In the genomic region with DNA sequence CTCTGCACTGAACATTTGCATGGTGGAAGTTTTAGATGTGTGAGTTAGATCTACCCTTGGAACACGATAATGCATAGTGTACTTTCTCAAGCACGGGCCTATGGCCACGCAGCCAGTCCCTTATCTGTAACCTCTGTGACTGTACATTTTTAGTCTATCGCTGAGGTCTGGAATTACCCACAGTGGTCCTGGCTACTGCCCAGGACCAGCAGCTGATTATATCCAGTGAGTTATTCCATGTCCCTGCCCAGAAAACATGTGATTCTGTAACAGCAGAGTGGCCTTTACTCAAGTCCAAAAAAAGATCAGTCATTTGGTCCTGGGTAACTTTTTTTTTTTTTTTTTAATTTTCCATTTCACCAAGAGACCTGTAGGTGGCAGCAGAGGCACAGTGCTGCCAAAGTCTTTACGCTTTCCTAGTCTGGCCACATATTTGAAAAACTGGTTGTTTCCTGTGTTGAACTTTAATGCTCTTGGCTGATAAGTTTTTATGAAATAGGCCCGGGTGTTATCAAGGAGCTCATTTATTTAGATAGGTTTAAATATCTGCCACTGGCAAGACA, we compare ENCODE assay signal across 9 mouse cellular contexts.
DNase-seq lines count a peak whose midpoint lies in the region; ATAC-seq and TF ChIP-seq lines count a peak whose summit lies in the region.
"Had no signal": no experiment of that assay in that cellular context is flagged by ENCODE, and none has a peak within 500 bp of the region (broad histone marks: within the 10 kb centered on the region; RNA-seq: fewer than 3 reads in every experiment).

No protein-coding gene starts in this region.

- H3K4me2 ChIP-seq in heart, postnatal 0 days (ENCODE audit: low read depth, low read length) = no peak overlapping the region
- no peak overlapping the region for H3K4me2 ChIP-seq in liver, embryonic 14.5 days (ENCODE audit: low read depth)
- no peak overlapping the region for H3K4me2 ChIP-seq in stomach, embryonic 15.5 days

- H3K36me3 ChIP-seq in heart, postnatal 0 days (replicated peaks; ENCODE audit: control insufficient read depth, insufficient read depth, low read length) = peaks cover 15% of the 10 kb centered on the region; the same call in 1 of the 2 replicates
- no peaks in the 10 kb centered on the region for H3K36me3 ChIP-seq in liver, embryonic 14.5 days (replicated peaks; ENCODE audit: control insufficient read depth, insufficient read depth, low read depth)
- peaks cover 18% of the 10 kb centered on the region for H3K36me3 ChIP-seq in stomach, embryonic 15.5 days

- H3K9ac ChIP-seq in heart, postnatal 0 days (replicated peaks; ENCODE audit: low read depth, low read length) = no peak overlapping the region
- no peak overlapping the region for H3K9ac ChIP-seq in liver, embryonic 14.5 days (replicated peaks)
- no peak overlapping the region for H3K9ac ChIP-seq in stomach, embryonic 15.5 days

- TF ChIP-seq EP300 in heart, postnatal 0 days (IDR thresholded peaks at IDR 0.05; ENCODE audit: low read depth) = peak; percentile 94
- no peak for TF ChIP-seq EP300 in liver, embryonic 14.5 days (IDR thresholded peaks at IDR 0.05; ENCODE audit: low read depth)

- peak; percentile 94 for ATAC-seq in heart, postnatal 0 days (ENCODE audit: insufficient read depth, low read depth)
- ATAC-seq in liver, embryonic 14.5 days (ENCODE audit: insufficient read depth) = peak; percentile 71
- ATAC-seq in stomach, embryonic 15.5 days (ENCODE audit: insufficient read depth, low FRiP score, low read depth) = peak; percentile 75

- H3K4me1 ChIP-seq in heart, postnatal 0 days (ENCODE audit: control insufficient read depth, insufficient read depth) = peaks cover 16% of the 10 kb centered on the region
- H3K4me1 ChIP-seq in liver, embryonic 14.5 days (replicated peaks; ENCODE audit: control insufficient read depth in 2 of 2, insufficient read depth in 2 of 2, low read length in 1 of 2) = peaks cover 0 to 4% of the 10 kb centered on the region in 2 experiments; a peak in 2 of 4 replicates
- H3K4me1 ChIP-seq in stomach, embryonic 15.5 days = peaks cover 6% of the 10 kb centered on the region

- 4% methylated on average over 6 of the region's 6 CpGs for WGBS in heart, postnatal 0 days
- WGBS in liver, embryonic 14.5 days (ENCODE audit: insufficient replicate concordance) = 12% methylated on average over 6 of the region's 6 CpGs
- 50% methylated on average over 6 of the region's 6 CpGs for WGBS in stomach, embryonic 15.5 days

- TF ChIP-seq CTCF in heart, postnatal 0 days (IDR thresholded peaks at IDR 0.05; ENCODE audit: low read depth) = peak; percentile 81
- peak; percentile 72 for TF ChIP-seq CTCF in liver, embryonic 14.5 days (IDR thresholded peaks at IDR 0.05; ENCODE audit: low read depth)

- no peaks in the 10 kb centered on the region for H3K27me3 ChIP-seq in heart, postnatal 0 days (ENCODE audit: control insufficient read depth, insufficient read depth, low read length)
- no peaks in the 10 kb centered on the region for H3K27me3 ChIP-seq in liver, embryonic 14.5 days (ENCODE audit: control insufficient read depth, insufficient read depth, low read length)
- no peaks in the 10 kb centered on the region for H3K27me3 ChIP-seq in stomach, embryonic 15.5 days (replicated peaks)

- no peaks in the 10 kb centered on the region for H3K9me3 ChIP-seq in heart, postnatal 0 days (replicated peaks; ENCODE audit: control insufficient read depth, low read length)
- H3K9me3 ChIP-seq in liver, embryonic 14.5 days (ENCODE audit: control insufficient read depth, low read length) = no peaks in the 10 kb centered on the region
- H3K9me3 ChIP-seq in stomach, embryonic 15.5 days = no peaks in the 10 kb centered on the region

- H3K27ac ChIP-seq in heart, postnatal 0 days (ENCODE audit: low read depth) = peak overlapping the region; percentile 82
- no peak overlapping the region for H3K27ac ChIP-seq in liver, embryonic 14.5 days
- no peak overlapping the region for H3K27ac ChIP-seq in stomach, embryonic 15.5 days

- intact Hi-C loops in left cerebral cortex, postnatal 25 days (cut with DNase I) = loop anchor here (2.0 to 5.0 kb wide), 2 partner anchors 131 to 1034 kb away; no protein-coding TSS in a partner anchor
- intact Hi-C loops in left cerebral cortex, postnatal 4 days (cut with DNase I) = loop anchor here (5.0 kb wide), 2 partner anchors 146 to 1034 kb away; no protein-coding TSS in a partner anchor

- no peak overlapping the region for H3K4me3 ChIP-seq in heart, postnatal 0 days (ENCODE audit: low read depth, low read length)
- H3K4me3 ChIP-seq in liver, embryonic 14.5 days (ENCODE audit: insufficient read depth in 1 of 2, low read depth in 2 of 2, low read length in 2 of 2) = no peak overlapping the region
- no peak overlapping the region for H3K4me3 ChIP-seq in stomach, embryonic 15.5 days (replicated peaks)
- H3K4me3 ChIP-seq: erythroblast, embryonic 14.5 days had no signal

- DNase-seq in left cerebral cortex, postnatal 25 days (ENCODE audit: low spot score in 2 of 2) = peak; percentile 28 to 57
- DNase-seq in left cerebral cortex, postnatal 4 days = no peak
- peak; percentile 89 for DNase-seq in NIH3T3 (ENCODE audit: low read depth)
- peak; percentile 76 for DNase-seq in embryo, embryonic 10.5 days (ENCODE audit: low spot score)
- peak; percentile 93 for DNase-seq in heart, postnatal 0 days (ENCODE audit: low spot score)
- peak; percentile 17 to 44 (median 34) for DNase-seq in liver, embryonic 14.5 days (ENCODE audit: low read depth in 3 of 3, low spot score in 3 of 3)
- no peak for DNase-seq in thymus, postnatal 4 days

Comparison
In these comparisons a context has a peak if more than half of its experiments do, and no peak if none do; other contexts are left out.
1. DNase-seq: peak in left cerebral cortex, postnatal 25 days (2 of 2), NIH3T3 (single experiment), embryo, embryonic 10.5 days (single experiment), heart, postnatal 0 days (single experiment) and liver, embryonic 14.5 days (3 of 3); none in left cerebral cortex, postnatal 4 days (single experiment) and thymus, postnatal 4 days (single experiment).
2. Peak in every context shown above with its lines, with median percentiles within 50 percentile points of each other: ATAC-seq.